Mouse (Mus musculus) effector memory CD4-positive, alpha-beta T cell, adult 7 months (primary cell): ENCODE measurements around the gene Ccar1. TPM values are rescaled to one million over a fixed set of nuclear protein-coding genes. Genes with fewer than 3 reads are reported as not detected.

Experiments
- polyA plus RNA-seq: library from polyadenylated mRNA; unstranded; fragments of 100-300 nt; shearing (Covaris generic); gene quantifications from one replicate; pipeline ENCODE4 v1.2.1, GENCODE M21; 2017

Gene Ccar1
- 93.7 TPM for polyA plus RNA-seq

DNA sequence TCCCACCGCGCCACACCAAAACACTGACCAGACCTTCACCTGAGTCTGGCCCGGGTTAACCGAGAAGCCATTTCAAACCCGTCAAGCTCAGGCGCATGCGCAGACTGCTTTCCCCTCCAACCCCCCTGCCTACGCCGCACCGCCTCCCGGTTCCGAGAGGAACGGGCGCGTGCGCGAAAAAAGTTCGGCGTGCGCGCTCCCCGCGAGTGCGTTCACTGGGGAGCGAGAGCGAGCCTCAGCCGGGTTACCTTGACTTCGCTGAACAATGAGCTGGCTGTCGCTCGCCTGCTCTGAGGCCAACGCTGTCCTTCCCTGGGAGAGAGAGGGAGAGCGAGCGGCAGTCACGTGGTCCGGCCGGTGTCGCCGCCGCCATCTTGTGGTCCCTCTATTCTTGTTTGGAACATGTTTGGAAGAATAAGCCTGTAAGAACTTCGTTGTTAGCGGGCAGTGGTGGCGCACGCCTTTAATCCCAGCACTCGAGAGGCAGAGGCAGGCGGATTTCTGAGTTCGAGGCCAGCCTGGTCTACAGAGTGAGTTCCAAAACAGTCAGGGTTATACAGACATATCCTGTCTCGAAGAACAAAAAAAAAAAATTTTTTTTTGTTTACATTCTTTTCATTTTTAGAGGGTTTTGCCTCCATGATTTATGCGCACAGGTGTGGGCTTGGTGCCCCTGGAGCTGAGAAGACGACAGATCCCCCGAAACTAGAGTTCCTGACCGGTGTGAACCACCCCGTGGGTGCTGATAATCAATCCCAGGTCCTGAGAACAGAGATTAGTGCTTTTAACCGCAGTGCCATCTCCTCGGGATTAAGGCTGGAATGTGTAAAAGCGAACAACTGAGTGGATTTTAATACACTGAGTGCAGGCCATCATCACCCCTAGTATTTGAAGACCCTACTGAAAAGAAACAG, at the start of gene Ccar1:
Gene Ccar1 (minus strand): TSS at position 110 of the 914 bp plus-strand sequence.

DNA sequence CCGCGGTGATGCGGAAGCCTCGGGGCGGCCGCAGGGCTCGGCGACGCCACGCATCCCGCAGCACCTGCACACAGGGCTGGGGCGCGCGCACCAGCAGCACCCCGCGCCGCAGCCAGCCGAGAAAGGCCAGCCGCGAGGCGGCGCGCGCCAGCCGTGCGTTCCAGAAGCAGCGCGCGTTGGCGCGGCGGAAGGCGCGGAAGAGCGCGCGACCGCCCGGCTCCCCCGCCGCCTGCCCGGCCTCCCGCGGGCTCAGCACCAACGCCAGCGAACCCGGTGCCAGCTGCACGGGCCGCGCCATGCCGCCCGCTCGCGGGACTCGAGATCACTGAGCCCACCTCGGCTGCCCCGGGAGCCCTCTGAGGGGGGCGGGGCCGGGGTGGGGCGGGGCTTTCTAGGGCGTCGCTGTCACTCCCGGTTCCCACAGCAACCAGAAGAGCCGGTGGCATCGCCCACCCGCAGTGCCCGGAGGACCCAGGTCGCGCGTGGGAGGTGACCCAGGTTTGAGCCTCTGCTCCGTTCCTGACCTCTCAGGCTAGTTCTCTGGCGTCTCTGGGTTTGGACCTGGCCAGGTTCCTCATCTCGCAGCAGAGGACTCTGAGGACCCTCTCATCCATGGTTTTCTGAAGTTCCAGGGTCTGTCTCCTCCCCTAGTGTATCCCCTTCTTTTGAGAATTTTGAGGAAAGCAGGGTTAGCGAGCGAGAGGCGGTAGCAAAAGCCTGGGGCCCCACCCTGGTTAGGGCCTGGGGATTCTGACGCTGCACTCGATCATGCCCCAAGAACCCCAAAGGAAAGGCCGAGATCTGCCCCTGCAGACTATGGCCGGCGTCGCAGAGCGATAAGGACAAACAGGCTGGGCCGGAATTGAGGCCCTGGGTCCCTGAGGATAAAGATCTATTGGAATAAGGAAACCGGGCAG, 66.1 kb downstream of the Ccar1 start, which contains the start of gene Stox1:
Gene Stox1 (minus strand): TSS at position 358 of the 917 bp plus-strand sequence.

Other genes with a start within 250 kb of the Ccar1 start
- 21.1 TPM for gene Kif1bp, start 213.8 kb downstream of the Ccar1 start, polyA plus RNA-seq
- gene Ddx21, start 190.0 kb downstream of the Ccar1 start, polyA plus RNA-seq, result 56.6 TPM
- 150 TPM for gene Ddx50, start 141.1 kb downstream of the Ccar1 start, polyA plus RNA-seq
- 0.44 TPM for gene Stox1, start 66.2 kb downstream of the Ccar1 start, polyA plus RNA-seq
- 1.3 TPM for gene Tet1, start 116.7 kb upstream of the Ccar1 start, polyA plus RNA-seq
- gene Slc25a16, start 128.3 kb upstream of the Ccar1 start, polyA plus RNA-seq, result 11.1 TPM
- gene Dna2, start 154.7 kb upstream of the Ccar1 start, polyA plus RNA-seq, result 0.74 TPM
- gene Rufy2, start 187.9 kb upstream of the Ccar1 start, polyA plus RNA-seq, result 33.7 TPM
- gene Hnrnph3, start 231.9 kb upstream of the Ccar1 start, polyA plus RNA-seq, result 85.4 TPM
- 0.91 TPM for gene Pbld2, start 232.0 kb upstream of the Ccar1 start, polyA plus RNA-seq